Mouse (Mus musculus): ENCODE results near the gene Olfml2a. TPM values are rescaled to one million over a fixed set of nuclear protein-coding genes. Genes with fewer than 3 reads are reported as not detected.

Gene Olfml2a
- polyA plus RNA-seq, 2 experiments, result 0.07 to 0.10 TPM

- Histone ChIP-seq H3K4me1 (replicated peaks; ENCODE audit: control insufficient read depth in 2 of 2, insufficient read depth in 2 of 2, low read length in 1 of 2) (no peaks in the 10 kb centered on the region), H3K4me3 (ENCODE audit: insufficient read depth in 1 of 2, low read depth in 2 of 2, low read length in 2 of 2) (no peak overlapping the region), H3K27ac (no peak overlapping the region), H3K36me3 (replicated peaks; ENCODE audit: control insufficient read depth, insufficient read depth, low read depth) (no peaks in the 10 kb centered on the region), H3K9me3 (ENCODE audit: control insufficient read depth, low read length) (no peaks in the 10 kb centered on the region), H3K27me3 (ENCODE audit: control insufficient read depth, insufficient read depth, low read length) (no peaks in the 10 kb centered on the region), H3K9ac (replicated peaks) (no peak overlapping the region), H3K4me2 (ENCODE audit: low read depth) (no peak overlapping the region)
- 53% methylated on average over 1 of the region's 1 CpGs for WGBS (ENCODE audit: insufficient replicate concordance)
- DNase-seq (ENCODE audit: low read depth in 3 of 3, low spot score in 3 of 3) (no peak), ATAC-seq (ENCODE audit: insufficient read depth) (no peak)
- TF ChIP-seq EP300 (IDR thresholded peaks at IDR 0.05; ENCODE audit: low read depth) (no peak), CTCF (IDR thresholded peaks at IDR 0.05; ENCODE audit: low read depth) (no peak)
Measured at GRCm38 (mm10) chr2:38914517-38914916, 17.3 kb upstream of the Olfml2a start.

DNA sequence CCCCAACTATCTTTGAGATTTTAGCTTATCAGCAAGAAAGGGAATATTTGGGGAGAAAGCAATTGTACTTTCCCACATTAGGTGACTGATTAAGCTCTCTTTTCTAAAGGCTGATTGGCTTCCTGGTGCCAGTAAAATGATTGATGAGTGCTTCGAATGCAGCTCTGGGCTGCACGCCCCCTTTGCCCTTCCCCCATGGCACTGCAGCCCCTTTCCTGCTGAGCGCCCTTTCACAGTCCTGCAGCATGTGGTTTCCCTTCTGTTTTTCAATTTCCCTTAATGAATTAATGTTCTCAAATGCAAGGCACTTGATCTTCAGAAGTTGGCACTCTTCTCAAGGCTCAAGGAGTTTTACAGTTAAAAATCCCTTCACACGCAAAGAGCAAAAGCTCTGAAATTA is 16.8 kb upstream of the Olfml2a start:
- 35% methylated on average over 4 of the region's 4 CpGs for WGBS (ENCODE audit: insufficient replicate concordance)
- no peaks in the 10 kb centered on the region for H3K4me1 ChIP-seq (replicated peaks; ENCODE audit: control insufficient read depth in 2 of 2, insufficient read depth in 2 of 2, low read length in 1 of 2)

DNA sequence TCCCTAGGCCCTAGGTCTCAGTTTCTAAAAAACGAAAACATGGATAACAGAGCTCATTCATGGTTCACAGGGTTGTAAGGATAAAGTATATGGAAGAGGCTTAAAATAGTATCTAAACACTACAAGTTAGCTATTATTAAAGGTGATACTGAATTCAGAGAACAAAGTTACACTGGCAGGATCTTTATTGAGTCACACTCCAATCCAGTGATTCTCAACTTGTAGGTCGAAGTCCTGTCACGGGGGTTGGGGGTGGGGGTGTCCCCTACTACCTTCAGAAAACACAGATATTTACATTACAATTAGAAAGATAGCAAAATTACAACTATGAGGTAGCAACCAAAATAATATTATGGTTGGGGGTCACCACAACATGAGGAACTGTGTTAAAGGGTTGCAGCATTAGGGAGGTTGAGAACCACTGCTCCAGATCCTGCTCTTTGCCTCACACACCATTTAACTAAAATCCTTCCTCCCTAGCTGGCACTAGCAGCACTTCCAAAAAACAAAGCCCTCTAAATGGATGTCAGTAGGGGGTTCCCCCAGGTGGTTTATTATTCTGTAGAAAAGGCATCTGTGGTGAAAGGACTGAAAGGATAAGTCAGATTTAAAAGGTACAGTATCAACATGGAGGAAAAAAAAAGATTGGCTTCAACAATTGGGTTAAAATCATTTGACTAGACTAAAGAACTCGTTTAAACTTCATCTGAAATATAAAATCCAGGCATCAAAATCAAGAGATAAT is 14.7 kb upstream of the Olfml2a start:
- H3K27ac ChIP-seq, result no peak overlapping the region
- H3K9ac ChIP-seq (replicated peaks), result no peak overlapping the region
- H3K36me3 ChIP-seq (replicated peaks; ENCODE audit: control insufficient read depth, insufficient read depth, low read depth), result no peaks in the 10 kb centered on the region
- H3K4me2 ChIP-seq (ENCODE audit: low read depth), result no peak overlapping the region
- no peak for ATAC-seq (ENCODE audit: insufficient read depth)
- no peak for DNase-seq (ENCODE audit: low read depth in 3 of 3, low spot score in 3 of 3)
- no peak overlapping the region for H3K4me3 ChIP-seq (ENCODE audit: insufficient read depth in 1 of 2, low read depth in 2 of 2, low read length in 2 of 2)
- WGBS (ENCODE audit: insufficient replicate concordance), result 53% methylated on average over 4 of the region's 4 CpGs
- H3K27me3 ChIP-seq (ENCODE audit: control insufficient read depth, insufficient read depth, low read length), result no peaks in the 10 kb centered on the region
- no peaks in the 10 kb centered on the region for H3K4me1 ChIP-seq (replicated peaks; ENCODE audit: control insufficient read depth in 2 of 2, insufficient read depth in 2 of 2, low read length in 1 of 2)
- no peaks in the 10 kb centered on the region for H3K9me3 ChIP-seq (ENCODE audit: control insufficient read depth, low read length)
- TF ChIP-seq EP300 (IDR thresholded peaks at IDR 0.05; ENCODE audit: low read depth) (no peak), CTCF (IDR thresholded peaks at IDR 0.05; ENCODE audit: low read depth) (no peak)

More for the DNA sequence above, 16.8 kb upstream of the Olfml2a start:
- Histone ChIP-seq H3K36me3 (replicated peaks; ENCODE audit: control insufficient read depth, insufficient read depth, low read depth) (no peaks in the 10 kb centered on the region), H3K9me3 (ENCODE audit: control insufficient read depth, low read length) (no peaks in the 10 kb centered on the region), H3K27ac (no peak overlapping the region), H3K9ac (replicated peaks) (no peak overlapping the region), H3K4me3 (ENCODE audit: insufficient read depth in 1 of 2, low read depth in 2 of 2, low read length in 2 of 2) (no peak overlapping the region), H3K27me3 (ENCODE audit: control insufficient read depth, insufficient read depth, low read length) (no peaks in the 10 kb centered on the region), H3K4me2 (ENCODE audit: low read depth) (no peak overlapping the region)
- ATAC-seq (ENCODE audit: insufficient read depth), result no peak
- no peak for TF ChIP-seq EP300 (IDR thresholded peaks at IDR 0.05; ENCODE audit: low read depth)
- TF ChIP-seq CTCF (IDR thresholded peaks at IDR 0.05; ENCODE audit: low read depth), result no peak
- DNase-seq (ENCODE audit: low read depth in 3 of 3, low spot score in 3 of 3), result no peak

GRCm38 (mm10) chr2:38921374-38921773 is 10.4 kb upstream of the Olfml2a start:
- TF ChIP-seq CTCF (IDR thresholded peaks at IDR 0.05; ENCODE audit: low read depth) (no peak), EP300 (IDR thresholded peaks at IDR 0.05; ENCODE audit: low read depth) (no peak)
- no peak for DNase-seq (ENCODE audit: low read depth in 3 of 3, low spot score in 3 of 3)
- Histone ChIP-seq H3K4me2 (ENCODE audit: low read depth) (no peak overlapping the region), H3K9me3 (ENCODE audit: control insufficient read depth, low read length) (no peaks in the 10 kb centered on the region), H3K4me1 (replicated peaks; ENCODE audit: control insufficient read depth in 2 of 2, insufficient read depth in 2 of 2, low read length in 1 of 2) (0 out of 4 replicates have a peak, but pooled peaks cover 0 to 2% of the 10 kb centered on the region in 2 experiments), H3K27me3 (ENCODE audit: control insufficient read depth, insufficient read depth, low read length) (peaks cover 33% of the 10 kb centered on the region), H3K4me3 (ENCODE audit: insufficient read depth in 1 of 2, low read depth in 2 of 2, low read length in 2 of 2) (no peak overlapping the region), H3K9ac (replicated peaks) (no peak overlapping the region), H3K27ac (no peak overlapping the region), H3K36me3 (replicated peaks; ENCODE audit: control insufficient read depth, insufficient read depth, low read depth) (no peaks in the 10 kb centered on the region)
- 25% methylated on average over 1 of the region's 1 CpGs for WGBS (ENCODE audit: insufficient replicate concordance)
- ATAC-seq (ENCODE audit: insufficient read depth), result no peak

GRCm38 (mm10) chr2:38923471-38923870 is 8.3 kb upstream of the Olfml2a start:
- Histone ChIP-seq H3K9me3 (ENCODE audit: control insufficient read depth, low read length) (no peaks in the 10 kb centered on the region), H3K27ac (no peak overlapping the region), H3K27me3 (ENCODE audit: control insufficient read depth, insufficient read depth, low read length) (peaks cover 33% of the 10 kb centered on the region), H3K4me2 (ENCODE audit: low read depth) (no peak overlapping the region), H3K4me1 (replicated peaks; ENCODE audit: control insufficient read depth in 2 of 2, insufficient read depth in 2 of 2, low read length in 1 of 2) (peaks cover 3 to 4% of the 10 kb centered on the region in 2 experiments; a peak in 1 of 4 replicates), H3K36me3 (replicated peaks; ENCODE audit: control insufficient read depth, insufficient read depth, low read depth) (no peaks in the 10 kb centered on the region), H3K9ac (replicated peaks) (no peak overlapping the region), H3K4me3 (ENCODE audit: insufficient read depth in 1 of 2, low read depth in 2 of 2, low read length in 2 of 2) (no peak overlapping the region)
- DNase-seq (ENCODE audit: low read depth in 3 of 3, low spot score in 3 of 3), result no peak
- WGBS (ENCODE audit: insufficient replicate concordance), result 40% methylated on average over 3 of the region's 3 CpGs
- ATAC-seq (ENCODE audit: insufficient read depth), result no peak
- TF ChIP-seq CTCF (IDR thresholded peaks at IDR 0.05; ENCODE audit: low read depth), result no peak
- no peak for TF ChIP-seq EP300 (IDR thresholded peaks at IDR 0.05; ENCODE audit: low read depth)

Measured in liver, embryonic 14.5 days (tissue).